Mouse (Mus musculus) cortical plate, adult 2 months (tissue): ENCODE results near the gene Fn3k.

Source experiments
- CTCF ChIP-seq: fragments of 200-500 bp; IDR thresholded peaks from 2 replicates; pipeline ENCODE4 v1.5.1; 2011; ENCODE audit warnings: mild to moderate bottlenecking, control low read depth, low read length; ENCODE audit not compliant: insufficient read depth; ENCODE audit errors: extremely low read depth
- POLR2A ChIP-seq: fragments of 200-500 bp; IDR thresholded peaks from 2 replicates; pipeline ENCODE4 v1.6.1; 2011; ENCODE audit warnings: mild to moderate bottlenecking, low read length, control low read depth; ENCODE audit not compliant: insufficient read depth; ENCODE audit errors: extremely low read depth

DNA sequence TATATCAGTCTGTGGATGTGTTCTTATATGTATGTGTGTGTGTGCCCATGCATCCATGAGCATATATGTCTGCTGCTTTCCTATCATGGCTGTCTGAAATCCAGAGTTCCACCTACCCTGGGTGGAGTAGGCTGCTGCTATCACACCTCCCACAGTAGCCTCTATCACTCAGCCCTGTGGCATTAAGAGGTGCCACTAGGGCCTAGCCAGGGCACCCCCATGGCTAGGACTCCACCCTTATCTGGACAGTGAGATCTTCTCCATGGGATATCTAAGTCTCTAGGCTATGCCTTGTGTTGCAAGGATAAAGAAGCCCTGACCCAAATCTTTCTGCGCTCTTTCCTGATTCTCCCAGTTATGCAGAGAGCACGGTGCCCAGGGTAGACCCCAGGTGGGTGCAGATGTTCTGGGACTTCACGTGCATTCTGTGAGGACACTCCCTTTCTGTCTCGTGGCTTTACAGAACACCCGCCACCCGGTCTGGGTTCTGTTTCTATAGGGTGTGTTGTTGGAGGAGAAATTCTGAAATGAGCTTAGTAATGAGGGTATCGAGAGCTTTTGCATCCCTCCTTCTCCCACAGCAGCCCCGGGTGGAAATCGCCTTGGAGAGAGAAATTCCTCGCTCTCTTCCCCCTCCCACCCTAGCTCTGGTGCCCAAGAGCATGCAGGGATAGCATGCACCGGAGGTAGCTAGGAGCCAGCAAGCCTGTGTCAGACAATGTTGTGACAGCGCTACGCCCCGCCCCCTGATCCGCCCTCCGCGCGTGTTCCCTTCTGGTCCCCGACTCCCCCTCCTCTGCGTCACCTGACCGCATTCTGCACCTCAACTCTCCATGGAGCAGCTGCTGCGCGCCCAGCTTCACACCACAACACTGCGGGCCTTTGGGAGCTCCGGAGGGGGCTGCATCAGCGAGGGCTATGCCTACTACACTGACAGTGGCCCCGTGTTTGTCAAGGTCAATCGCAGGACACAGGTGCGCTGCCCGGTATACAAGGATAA lies at the start of gene Fn3k:
- TF ChIP-seq POLR2A = peak; percentile 76; the same call in 1 of the 2 replicates
- TF ChIP-seq CTCF = no peak
